Mouse (Mus musculus) urinary bladder, adult 18-20 months (tissue): ENCODE measurements around the gene Dact3.

ENCODE experiments used
- DNase-seq, 2 experiments: peaks; one replicate each; pipeline ENCODE4 v3.0.0; 2022; ENCODE audit warnings: low spot score in 2 of 2, mixed read lengths in 2 of 2

The Dact3 gene

GRCm38 (mm10) chr7:16858336-16858735 lies 16.8 kb upstream of the Dact3 start:
- DNase-seq: no peak

DNA sequence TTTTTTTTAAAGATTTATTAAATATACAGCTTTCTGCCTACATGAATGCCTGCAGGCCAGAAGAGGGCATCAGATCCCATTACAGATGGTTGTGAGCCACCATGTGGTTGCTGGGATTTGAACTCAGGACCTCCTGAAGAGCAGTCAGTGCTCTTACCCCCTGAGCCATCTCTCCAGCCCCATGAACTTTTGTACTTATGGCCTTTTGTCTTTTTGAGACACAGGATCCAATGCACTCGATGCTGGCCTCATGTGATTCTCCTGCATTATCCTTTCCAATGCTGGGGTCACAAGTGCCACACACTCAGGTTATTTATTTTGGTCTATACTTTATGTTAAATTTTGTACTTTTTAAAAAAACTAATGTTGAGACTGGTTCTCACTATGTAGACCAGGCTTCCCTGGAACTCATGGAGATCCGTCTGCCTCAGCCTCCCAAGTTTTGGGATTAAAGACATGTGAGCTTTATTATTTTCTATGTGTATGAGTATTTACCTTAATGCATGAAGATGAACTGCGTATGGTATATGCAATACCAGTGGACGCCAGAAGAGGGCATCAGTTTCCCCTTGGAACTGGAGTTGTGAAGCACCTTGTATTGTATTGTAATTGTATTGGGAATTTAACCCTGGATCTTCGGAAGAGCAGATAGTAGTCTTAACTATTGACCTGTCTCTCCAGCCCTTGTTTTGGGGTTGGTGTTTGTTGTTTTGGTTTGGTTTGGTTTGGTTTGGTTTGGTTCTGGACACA lies 15.0 kb upstream of the Dact3 start:
- no peak for DNase-seq

GRCm38 (mm10) chr7:16867488-16867887 lies 7.6 kb upstream of the Dact3 start:
- DNase-seq: no peak

DNA sequence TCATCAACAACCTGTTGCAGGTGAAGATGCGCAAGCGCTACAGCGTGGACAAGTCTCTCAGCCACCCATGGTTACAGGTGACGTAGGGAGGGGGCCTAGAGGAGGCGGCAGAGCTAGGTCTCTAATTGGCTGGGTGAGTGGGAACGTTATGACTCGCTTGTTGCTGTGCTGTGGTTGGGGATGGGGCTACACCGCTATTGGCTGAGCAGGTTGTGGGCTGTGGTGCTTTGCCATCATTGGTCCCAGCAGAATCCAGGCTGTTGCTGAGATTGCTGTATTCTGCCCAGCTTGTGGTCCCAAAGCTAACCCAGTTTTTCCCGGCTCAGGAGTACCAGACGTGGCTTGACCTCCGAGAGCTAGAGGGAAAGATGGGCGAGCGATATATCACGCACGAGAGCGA lies 5.6 kb upstream of the Dact3 start:
- no peak for DNase-seq

DNA sequence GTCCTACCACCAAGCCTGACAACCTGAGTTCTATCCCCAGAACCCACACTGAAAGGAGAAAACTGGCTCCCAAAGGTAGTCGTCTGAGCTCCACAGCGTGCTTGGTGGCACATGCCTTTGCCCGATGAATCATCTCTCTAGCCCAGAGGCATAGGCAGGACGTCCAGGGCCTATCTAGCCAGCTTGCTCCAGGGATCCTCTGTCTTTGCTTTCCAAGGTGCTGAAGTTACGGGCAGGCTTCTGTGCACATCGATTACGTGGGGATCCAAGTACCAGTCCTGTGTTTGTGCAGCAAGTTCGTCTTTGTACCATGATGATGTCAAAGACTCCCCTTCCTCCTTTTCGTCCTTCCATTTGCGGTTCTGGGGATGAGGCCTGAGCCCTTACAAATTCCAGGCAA lies 3.5 kb upstream of the Dact3 start:
- DNase-seq: no peak

GRCm38 (mm10) chr7:16872478-16872877 lies 2.6 kb upstream of the Dact3 start:
- DNase-seq: no peak

DNA sequence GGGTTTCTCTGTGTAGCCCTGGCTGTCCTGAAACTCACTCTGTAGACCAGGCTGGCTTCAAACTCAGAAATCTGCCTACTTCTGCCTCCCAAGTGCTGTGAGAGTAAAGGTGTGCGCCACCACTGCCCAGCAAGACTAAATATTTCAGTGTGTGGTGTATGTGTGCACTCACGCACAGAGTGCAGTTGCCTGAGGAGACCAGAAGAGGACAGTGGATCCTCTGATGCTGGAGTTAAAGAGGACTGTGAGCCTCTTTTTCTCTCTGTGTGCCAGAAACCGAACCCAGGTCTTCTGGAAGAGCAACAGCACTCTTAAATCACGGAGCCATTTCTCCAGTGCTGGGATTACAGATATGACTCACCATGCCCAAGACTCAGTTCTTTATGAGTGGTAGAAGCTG lies 1.7 kb upstream of the Dact3 start:
- DNase-seq: no peak

DNA sequence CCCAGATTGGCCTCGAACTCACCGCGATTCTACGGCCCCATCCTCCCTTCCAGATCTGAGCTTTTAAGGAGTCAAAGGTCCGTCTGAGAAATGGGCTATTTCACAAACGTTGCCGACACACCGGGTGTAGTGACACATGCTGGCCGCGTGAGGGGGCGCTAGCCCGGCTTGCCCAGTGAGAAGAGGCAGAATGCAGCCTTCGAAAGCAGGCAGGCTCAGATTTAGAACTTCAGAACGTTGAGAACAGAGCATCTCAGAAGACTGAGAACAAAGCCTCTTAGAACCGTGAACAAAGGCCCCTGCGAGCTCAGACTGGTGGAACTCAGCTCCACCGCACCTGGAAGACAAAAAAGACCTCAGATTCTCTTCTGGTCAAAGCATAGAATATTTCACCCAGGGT lies 927 bp upstream of the Dact3 start:
- DNase-seq: peak; percentile 58 to 64

DNA sequence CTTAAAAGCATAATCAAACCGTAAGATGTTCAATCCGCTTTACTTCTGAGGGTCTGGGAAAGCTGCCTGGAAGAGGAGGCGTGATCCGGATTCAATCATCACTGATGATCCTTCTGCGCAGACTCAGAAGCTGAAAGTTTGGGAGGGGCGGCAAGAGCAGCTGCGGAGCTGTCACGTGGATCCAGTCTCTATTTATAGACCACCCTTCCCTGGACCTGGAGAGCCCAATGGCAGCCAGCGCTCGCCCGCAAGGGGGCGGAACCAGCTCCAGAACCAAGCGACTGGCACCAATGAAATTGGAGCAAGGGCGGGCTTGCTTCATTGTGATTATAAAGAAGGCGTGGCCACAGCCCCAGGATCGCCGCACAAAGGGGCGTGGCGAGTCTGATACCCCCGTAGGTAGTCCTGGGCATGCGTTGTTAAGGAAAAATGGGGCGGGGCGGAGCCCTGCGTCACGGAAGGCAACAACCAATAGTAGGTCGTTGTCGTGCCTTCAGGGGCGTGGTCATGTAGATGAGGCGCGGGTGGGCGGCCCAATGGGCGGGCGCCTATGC lies 284 bp upstream of the Dact3 start:
- peak; percentile 96 to 100 for DNase-seq

- no peak for DNase-seq
These were observed 209 bp downstream of the Dact3 start for GRCm38 (mm10) chr7:16875326-16875725.

DNA sequence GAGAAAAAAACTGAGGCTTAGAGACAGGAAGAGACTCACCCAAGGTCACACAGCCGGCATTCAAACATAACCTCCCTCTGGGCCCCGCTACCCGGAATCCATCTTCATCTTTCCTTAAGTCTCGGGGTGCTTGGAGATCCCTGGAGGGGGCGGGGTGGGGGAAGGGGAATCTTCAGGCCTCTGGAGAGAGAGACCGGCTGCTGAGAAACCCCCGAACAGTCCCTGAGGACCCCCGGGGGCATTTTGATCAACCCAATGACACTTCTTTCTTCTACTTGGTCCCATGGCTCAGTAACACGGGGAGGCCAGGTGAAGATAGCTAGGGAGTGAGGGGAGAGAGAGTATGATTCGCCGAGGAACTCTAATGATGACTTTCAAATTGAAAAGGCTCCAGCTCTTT lies 889 bp downstream of the Dact3 start:
- DNase-seq: no peak

- no peak for DNase-seq
These were observed 1.5 kb downstream of the Dact3 start for GRCm38 (mm10) chr7:16876608-16877007.

DNA sequence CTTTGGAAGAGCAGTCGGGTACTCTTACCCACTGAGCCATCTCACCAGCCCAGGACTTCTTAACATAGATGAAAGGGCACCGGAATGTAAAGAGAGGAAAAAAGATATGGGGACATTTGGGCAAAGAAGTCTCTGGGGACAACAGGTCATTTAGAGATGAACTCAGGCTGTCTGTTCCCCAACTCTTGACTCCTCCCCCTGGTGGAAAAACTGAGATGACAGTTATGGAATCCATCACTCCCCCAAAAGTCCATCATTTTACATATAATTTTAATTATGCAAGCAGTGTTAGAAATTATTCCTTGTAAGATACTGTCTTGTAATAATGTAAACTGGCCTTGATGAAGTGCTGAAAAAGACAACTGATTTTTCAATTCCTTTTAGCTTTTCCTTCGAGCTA lies 2.6 kb downstream of the Dact3 start:
- no peak for DNase-seq

- no peak for DNase-seq
These were observed 4.9 kb downstream of the Dact3 start for GRCm38 (mm10) chr7:16879796-16880547.

DNA sequence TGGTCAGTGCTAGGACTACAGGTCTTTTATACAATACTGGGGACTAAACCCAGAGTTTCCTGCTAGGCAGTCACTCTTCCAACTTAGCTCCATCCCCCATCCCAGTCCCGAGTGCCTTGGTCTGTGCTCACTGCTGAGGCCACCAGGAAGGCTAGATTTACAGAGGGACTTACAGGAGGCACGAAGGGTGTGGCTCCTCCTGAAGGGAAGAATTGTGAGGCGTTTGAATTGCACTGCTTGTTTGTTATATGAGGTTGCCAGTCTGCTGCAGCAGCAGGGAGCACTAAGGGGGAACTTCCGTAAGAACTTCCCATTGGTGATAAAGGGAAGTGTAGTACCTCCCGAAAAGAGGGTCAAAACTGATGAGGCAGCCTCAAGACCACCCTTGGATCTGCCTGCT lies 5.5 kb downstream of the Dact3 start:
- DNase-seq: no peak

DNA sequence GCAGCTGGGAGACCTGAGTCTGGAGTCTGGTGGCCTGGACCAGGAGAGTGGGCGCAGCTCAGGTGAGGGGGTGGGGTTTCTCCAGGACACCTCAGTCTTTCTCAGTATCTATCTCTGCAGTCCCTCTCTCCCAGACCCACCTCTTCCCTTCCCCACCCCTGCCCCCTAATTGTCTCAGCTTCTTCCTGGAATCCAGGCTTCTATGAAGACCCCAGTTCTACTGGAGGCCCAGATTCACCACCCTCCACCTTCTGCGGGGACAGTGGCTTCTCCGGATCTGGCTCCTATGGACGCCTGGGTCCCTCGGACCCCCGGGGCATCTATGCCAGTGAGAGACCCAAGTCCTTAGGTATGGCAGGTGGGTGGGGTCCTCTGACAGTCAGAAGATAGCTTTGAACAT lies 8.0 kb downstream of the Dact3 start:
- DNase-seq: no peak

DNA sequence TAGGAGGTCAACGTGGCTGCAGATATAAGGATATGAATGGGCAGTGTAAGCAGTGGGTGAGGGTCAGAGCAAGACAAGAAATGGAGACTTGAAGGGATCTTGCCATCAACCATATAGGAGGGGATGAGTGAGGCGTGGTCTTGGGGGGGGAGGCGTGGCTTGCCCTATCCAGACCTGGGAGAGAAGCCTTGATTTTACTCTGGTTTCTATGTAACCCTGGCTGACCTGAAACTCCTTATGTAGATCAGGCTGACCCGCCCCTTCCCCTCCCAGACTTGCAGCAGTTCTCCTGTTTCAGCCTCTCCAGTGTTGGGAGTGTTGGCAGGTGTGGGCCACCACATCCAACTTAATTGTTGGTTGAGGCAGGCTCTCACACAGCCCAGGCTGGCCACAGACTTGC lies 9.2 kb downstream of the Dact3 start:
- no peak for DNase-seq

- DNase-seq: no peak
These were observed 10.2 kb downstream of the Dact3 start for GRCm38 (mm10) chr7:16885271-16885776.

DNA sequence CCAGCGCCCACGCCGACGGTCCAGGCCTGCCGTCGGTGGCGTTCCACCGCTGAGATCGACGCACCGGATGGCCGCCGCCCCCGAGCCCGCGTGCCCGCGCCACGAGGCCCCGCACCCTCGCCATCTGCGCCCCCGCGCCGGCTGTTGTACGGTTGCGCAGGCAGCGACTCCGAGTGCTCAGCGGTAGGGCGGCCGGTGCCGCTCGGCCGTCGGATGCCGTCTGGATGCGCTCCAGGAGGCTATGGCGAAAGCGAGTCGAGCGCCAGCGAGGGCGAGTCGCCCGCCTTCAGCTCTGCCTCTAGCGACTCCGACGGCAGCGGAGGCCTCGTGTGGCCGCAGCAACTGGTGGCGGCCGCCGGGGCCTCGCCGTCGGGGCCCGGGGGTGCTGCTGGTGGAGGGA lies 10.8 kb downstream of the Dact3 start:
- no peak for DNase-seq

DNA sequence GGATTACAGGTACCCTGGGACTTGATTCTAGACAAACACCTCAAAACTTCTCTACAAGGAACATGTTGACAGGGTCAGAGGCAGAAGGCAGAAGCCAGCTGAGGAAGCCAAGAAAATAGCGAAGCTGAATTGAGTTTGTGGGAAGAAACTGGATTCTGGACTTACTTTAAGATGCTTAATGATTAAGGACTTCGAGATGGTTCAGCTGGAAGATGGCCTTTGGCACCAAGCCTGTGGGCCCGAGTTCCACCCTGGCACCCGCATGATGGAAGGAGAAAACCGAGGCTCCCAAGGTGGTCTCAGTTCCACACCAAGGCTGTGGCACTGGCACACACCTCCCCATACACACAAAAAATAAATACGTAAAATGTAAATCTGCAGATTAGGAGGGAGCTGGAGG lies 15.4 kb downstream of the Dact3 start:
- DNase-seq: peak in 1 of 2 experiments; percentile 50

DNA sequence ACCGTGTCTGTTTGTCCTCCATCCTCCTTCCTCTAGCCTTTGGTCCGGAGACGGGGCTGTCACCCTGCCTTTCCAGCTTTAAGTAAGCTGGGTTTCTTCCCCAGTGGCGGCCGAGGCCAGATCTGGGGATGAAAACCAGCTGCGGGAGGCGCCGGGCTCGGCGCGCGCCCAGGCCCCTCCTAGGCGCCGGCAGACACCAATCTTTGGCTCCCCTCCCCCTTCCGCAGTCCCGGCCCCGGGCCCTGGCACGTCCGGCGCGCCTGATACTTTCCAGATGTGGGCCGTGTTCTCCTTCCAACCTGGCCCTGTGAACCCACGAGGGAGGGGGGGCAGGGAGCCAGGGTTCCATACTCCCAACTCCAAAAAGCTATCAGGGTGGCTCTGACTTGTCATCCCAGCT lies 15.8 kb downstream of the Dact3 start:
- DNase-seq: peak in 1 of 2 experiments; percentile 82

- peak; percentile 73 to 81 for DNase-seq
These were observed 16.7 kb downstream of the Dact3 start, which contains the start of gene Gng8 for GRCm38 (mm10) chr7:16891641-16892351. Gene Gng8 (plus strand): TSS chr7:16891786.
